Mouse (Mus musculus) neural tube, embryonic 10.5 days (tissue): Measurements from ENCODE around the gene Ifnz.
"Not testable (repeated sequence)": the region's sequence is repeated elsewhere in the genome, so short reads cannot be mapped to it uniquely, and the experiment has no call there.

Source experiments
- DNase-seq: peaks from one replicate; pipeline ENCODE4 v3.0.0-alpha.2; 2017; ENCODE audit warnings: low spot score; ENCODE audit errors: extremely low spot score

Gene Ifnz

DNA sequence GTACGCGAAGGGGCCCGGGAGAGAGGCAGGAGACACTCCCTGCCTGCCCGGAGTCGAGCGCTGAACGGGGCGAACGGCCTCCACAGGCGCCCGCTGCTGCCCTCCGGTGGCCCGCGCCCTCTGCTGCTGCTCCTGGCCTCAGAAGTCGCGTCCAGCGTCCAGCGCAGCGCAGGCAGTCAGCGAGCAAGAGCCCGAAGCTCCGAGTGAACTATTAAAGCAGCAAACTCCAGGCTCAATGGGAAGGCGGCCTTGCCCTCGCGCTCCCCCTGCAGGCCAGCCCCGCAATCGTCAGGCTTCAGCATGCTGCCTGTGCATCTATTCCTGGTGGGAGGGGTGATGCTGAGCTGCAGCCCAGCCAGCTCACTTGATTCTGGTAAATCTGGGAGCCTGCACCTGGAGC lies 3.5 kb downstream of the Ifnz start, which contains the start of gene Gm13276:
TSS of gene Gm13276 (plus strand) at position 301 of the 400 bp plus-strand sequence.
- DNase-seq = not testable (repeated sequence)

DNA sequence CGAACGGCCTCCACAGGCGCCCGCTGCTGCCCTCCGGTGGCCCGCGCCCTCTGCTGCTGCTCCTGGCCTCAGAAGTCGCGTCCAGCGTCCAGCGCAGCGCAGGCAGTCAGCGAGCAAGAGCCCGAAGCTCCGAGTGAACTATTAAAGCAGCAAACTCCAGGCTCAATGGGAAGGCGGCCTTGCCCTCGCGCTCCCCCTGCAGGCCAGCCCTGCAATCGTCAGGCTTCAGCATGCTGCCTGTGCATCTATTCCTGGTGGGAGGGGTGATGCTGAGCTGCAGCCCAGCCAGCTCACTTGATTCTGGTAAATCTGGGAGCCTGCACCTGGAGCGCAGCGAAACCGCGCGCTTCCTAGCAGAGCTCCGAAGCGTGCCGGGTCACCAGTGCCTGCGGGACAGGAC lies 6.5 kb downstream of the Ifnz start, which contains the start of gene Gm13277:
TSS of gene Gm13277 (plus strand) at position 231 of the 400 bp plus-strand sequence.
- DNase-seq = not testable (repeated sequence)

DNA sequence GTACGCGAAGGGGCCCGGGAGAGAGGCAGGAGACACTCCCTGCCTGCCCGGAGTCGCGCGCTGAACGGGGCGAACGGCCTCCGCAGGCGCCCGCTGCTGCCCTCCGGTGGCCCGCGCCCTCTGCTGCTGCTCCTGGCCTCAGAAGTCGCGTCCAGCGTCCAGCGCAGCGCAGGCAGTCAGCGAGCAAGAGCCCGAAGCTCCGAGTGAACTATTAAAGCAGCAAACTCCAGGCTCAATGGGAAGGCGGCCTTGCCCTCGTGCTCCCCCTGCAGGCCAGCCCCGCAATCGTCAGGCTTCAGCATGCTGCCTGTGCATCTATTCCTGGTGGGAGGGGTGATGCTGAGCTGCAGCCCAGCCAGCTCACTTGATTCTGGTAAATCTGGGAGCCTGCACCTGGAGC lies 9.3 kb downstream of the Ifnz start, which contains the start of gene Gm13278:
TSS of gene Gm13278 (plus strand) at position 301 of the 400 bp plus-strand sequence.
- DNase-seq = not testable (repeated sequence)

DNA sequence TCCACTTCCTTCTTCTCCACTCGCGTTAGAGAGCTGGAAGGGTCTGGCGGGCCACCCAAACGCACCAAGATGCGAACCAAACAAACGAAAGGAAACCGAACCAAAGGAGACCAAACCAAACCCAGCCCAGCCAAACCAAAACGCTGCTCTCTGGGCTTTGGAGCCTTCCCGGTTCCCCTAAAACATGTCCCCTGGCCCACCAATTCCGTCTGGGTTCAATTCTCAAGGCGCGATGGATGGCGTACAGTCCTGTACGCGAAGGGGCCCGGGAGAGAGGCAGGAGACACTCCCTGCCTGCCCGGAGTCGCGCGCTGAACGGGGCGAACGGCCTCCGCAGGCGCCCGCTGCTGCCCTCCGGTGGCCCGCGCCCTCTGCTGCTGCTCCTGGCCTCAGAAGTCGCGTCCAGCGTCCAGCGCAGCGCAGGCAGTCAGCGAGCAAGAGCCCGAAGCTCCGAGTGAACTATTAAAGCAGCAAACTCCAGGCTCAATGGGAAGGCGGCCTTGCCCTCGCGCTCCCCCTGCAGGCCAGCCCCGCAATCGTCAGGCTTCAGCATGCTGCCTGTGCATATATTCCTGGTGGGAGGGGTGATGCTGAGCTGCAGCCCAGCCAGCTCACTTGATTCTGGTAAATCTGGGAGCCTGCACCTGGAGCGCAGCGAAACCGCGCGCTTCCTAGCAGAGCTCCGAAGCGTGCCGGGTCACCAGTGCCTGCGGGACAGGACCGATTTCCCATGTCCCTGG lies 12.2 kb downstream of the Ifnz start, which contains the start of gene Gm13275:
TSS of gene Gm13275 (plus strand) at position 552 of the 740 bp plus-strand sequence.
- not testable (repeated sequence) for DNase-seq

DNA sequence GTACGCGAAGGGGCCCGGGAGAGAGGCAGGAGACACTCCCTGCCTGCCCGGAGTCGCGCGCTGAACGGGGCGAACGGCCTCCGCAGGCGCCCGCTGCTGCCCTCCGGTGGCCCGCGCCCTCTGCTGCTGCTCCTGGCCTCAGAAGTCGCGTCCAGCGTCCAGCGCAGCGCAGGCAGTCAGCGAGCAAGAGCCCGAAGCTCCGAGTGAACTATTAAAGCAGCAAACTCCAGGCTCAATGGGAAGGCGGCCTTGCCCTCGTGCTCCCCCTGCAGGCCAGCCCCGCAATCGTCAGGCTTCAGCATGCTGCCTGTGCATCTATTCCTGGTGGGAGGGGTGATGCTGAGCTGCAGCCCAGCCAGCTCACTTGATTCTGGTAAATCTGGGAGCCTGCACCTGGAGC lies 15.2 kb downstream of the Ifnz start, which contains the start of gene Gm13279:
TSS of gene Gm13279 (plus strand) at position 301 of the 400 bp plus-strand sequence.
- not testable (repeated sequence) for DNase-seq

DNA sequence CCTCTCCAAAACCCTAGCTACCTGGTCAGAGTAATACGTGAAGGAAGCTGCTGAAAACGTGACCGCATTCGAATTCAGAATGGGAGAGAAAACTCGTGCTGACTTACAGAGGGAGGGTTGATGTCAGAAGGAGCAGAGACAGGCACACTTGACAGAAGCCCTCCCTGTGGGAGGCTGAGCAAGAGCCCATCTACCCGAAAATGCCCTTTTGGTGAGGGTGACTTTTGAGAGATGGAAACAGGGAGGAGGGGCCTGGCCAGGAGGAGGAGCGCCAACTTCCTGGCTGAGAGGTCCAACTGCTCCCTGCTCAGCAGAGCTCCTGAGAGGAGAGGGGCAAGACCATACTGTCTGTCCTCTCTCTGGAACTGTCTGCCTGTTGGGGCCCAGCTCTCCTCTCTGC lies 17.4 kb downstream of the Ifnz start, which contains the start of gene Gm13285:
TSS of gene Gm13285 (plus strand) at position 301 of the 400 bp plus-strand sequence.
- DNase-seq = not testable (repeated sequence)

DNA sequence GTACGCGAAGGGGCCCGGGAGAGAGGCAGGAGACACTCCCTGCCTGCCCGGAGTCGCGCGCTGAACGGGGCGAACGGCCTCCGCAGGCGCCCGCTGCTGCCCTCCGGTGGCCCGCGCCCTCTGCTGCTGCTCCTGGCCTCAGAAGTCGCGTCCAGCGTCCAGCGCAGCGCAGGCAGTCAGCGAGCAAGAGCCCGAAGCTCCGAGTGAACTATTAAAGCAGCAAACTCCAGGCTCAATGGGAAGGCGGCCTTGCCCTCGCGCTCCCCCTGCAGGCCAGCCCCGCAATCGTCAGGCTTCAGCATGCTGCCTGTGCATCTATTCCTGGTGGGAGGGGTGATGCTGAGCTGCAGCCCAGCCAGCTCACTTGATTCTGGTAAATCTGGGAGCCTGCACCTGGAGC lies 21.0 kb downstream of the Ifnz start, which contains the start of gene Gm13287:
TSS of gene Gm13287 (plus strand) at position 301 of the 400 bp plus-strand sequence.
- not testable (repeated sequence) for DNase-seq

DNA sequence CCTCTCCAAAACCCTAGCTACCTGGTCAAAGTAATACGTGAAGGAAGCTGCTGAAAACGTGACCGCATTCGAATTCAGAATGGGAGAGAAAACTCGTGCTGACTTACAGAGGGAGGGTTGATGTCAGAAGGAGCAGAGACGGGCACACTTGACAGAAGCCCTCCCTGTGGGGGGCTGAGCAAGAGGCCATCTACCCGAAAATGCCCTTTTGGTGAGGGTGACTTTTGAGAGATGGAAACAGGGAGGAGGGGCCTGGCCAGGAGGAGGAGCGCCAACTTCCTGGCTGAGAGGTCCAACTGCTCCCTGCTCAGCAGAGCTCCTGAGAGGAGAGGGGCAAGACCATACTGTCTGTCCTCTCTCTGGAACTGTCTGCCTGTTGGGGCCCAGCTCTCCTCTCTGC lies 23.3 kb downstream of the Ifnz start, which contains the start of gene Gm13288:
TSS of gene Gm13288 (plus strand) at position 301 of the 400 bp plus-strand sequence.
- not testable (repeated sequence) for DNase-seq

DNA sequence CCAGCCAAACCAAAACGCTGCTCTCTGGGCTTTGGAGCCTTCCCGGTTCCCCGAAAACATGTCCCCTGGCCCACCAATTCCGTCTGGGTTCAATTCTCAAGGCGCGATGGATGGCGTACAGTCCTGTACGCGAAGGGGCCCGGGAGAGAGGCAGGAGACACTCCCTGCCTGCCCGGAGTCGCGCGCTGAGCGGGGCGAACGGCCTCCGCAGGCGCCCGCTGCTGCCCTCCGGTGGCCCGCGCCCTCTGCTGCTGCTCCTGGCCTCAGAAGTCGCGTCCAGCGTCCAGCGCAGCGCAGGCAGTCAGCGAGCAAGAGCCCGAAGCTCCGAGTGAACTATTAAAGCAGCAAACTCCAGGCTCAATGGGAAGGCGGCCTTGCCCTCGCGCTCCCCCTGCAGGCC lies 23.8 kb downstream of the Ifnz start:
- DNase-seq = not testable (repeated sequence)

DNA sequence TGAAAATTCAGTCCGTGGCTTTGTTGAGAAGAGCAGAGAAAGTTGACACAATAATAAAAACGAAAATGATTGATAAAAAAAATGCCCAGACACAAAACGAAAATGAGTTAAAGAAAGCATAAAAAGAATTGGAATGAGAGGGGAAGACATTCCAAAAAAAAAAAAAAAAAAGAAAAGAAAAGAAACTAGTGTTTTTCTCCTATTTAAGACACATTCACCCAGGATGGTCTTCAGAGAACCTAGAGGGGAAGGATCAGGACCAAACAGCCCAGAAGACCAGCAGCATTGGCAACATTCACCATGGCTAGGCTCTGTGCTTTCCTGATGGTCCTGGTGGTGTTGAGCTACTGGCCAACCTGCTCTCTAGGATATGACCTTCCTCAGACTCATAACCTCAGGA lies 34.0 kb downstream of the Ifnz start, which contains the start of gene Ifna7:
TSS of gene Ifna7 (plus strand) at position 301 of the 400 bp plus-strand sequence.
- DNase-seq = no peak

DNA sequence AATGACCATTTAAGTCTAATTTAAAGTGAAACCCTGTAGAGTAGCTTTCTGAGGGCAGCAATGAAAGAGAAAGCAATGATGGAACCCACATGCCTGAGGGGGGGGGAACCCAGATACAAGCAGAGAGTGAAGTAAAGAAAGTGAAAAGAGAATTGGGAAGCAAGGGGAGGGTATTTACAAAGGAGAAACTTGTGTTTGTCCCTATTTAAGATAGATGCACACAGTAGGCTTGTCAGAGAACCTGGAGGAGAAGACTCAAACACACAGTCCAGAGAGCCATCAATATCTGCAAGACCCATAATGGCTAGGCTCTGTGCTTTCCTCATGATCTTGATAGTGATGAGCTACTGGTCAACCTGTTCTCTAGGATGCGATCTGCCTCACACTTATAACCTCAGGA lies 37.7 kb downstream of the Ifnz start, which contains the start of gene Ifna11:
TSS of gene Ifna11 (plus strand) at position 301 of the 400 bp plus-strand sequence.
- DNase-seq = no peak

DNA sequence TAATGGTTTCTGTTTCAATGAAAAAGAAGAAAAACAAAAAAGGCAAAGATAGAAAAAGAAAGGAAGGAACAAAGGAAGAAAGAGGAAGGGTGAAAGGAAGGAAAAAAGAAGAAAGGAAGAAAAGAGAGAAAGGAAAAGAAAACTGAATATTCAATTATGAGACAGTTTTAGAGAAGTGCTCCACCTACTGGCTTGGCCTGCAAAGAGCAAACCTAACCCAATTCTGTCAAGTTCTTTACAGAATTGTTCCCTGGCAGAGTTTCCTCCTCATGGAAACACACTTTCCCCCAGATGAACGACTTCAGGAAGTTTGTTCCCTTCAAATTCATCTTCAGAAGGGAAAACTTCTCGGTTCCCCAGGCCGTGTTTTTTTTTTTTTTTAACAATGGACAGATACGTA lies 41.1 kb downstream of the Ifnz start:
- no peak for DNase-seq

DNA sequence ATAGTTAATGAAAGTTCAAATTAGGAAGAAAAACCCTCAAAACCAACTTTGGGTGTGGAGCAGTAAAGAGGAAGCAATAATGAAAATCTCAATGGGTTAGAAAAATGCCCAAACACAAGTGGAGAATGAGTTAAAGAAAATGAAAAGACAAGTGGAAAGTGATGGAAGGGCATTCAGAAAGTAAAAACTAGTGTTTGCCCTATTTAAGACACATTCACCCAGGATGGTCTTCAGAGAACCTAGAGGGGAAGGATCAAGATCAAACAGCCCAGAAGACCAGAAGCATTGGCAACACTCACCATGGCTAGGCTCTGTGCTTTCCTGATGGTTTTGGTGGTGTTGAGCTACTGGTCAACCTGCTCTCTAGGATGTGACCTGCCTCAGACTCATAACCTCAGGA lies 45.2 kb downstream of the Ifnz start, which contains the start of gene Ifna6:
TSS of gene Ifna6 (plus strand) at position 301 of the 400 bp plus-strand sequence.
- DNase-seq = not testable (repeated sequence)

DNA sequence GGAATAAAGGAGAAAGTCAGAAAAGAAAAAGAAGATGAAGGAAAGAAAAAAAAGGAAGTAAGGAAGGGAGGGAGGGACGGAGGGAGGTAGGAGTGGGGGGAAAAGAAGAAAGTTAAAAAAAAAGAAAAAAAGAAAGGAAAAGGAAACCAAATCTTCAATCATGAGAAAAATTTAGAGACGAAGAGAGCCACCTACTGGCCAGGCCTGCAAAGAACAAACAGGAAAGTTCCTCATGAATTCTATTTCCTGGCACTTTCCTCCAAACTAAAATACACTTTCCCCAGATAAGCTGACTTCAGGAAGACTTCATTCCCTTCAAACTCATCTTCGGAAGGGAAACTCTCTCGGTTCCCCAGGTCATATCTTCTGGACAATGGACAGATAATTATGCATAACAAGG lies 48.6 kb downstream of the Ifnz start:
- DNase-seq = no peak
